Mouse (Mus musculus): ENCODE measurements at regions not wholly inside any gene's neighbourhood (a gene's known extent, or its start where the extent isn't known, plus 50 kb on each side); places are given as distances from the start of the nearest gene placed in this dataset.
A peak's percentile ranks its signal among the peaks of the same experiment; 100 is the strongest.
"Not testable (repeated sequence)": the region's sequence is repeated elsewhere in the genome, so short reads cannot be mapped to it uniquely, and the experiment has no call there.

DNA sequence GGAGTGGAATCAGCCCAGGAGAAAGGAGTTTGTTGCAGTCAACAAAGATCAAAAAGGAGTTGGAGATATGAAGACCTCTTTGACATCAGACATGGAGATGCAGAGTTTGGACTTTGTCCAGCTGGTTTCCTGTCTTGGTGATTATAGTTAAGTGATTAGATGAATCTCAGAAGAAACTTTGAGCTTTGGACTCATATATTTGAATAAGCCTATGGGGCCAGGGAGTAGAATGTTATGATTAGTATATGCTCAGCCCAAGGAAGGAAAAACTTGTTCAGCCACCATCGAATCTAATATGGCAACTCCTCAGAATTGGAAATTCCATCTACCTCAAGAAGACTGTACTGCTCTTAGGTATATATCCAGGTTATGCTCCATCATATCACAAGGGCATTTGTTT is 137.6 kb upstream of the Klhl1 start:
- intact Hi-C loops (cut with DNase I), result no loop called here
- no peak for DNase-seq (ENCODE audit: low spot score in 2 of 2)

DNA sequence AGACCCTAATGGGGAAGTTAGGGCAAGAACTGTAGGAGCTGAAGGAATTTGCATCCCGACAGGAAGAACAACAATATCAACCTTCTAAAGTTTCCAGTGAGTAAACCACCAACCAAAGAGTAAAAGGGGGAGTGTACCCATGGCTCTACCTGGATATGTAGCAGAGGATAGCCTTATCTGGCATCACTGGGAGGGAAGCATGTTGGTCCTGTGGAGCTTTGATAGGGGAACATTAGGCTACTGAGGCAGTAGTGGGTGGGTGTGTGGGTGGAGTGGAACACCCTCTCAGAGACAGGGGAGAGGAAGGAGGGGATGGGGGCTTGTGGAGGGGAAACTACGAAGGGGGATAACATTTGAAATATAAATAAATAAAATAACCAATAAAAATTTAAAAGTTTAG is 111.4 kb upstream of the Klhl1 start:
- DNase-seq (ENCODE audit: low spot score in 2 of 2), result no peak
- intact Hi-C loops (cut with DNase I), result no loop called here

DNA sequence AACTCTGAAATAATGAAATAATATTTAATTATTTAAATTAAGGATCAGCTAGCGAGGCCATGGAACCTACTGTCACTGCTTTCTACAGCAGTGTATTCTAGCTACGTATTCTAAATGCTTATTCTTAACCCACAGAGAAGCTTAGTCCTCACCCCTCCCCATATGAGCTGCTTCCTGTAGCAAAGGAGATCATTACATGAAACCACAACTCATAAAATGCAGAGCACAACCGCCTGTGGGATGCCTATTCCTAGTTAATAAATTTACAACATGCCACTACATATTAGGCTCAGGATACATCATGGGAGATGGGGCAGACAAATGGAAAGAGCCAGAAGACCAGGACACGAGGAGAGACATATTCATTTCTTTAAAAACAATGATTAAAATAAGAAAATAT is 87.8 kb upstream of the Klhl1 start:
- intact Hi-C loops (cut with DNase I), result no loop called here
- DNase-seq (ENCODE audit: low spot score in 2 of 2), result no peak

- intact Hi-C loops (cut with DNase I), result not testable (repeated sequence)
- DNase-seq (ENCODE audit: low spot score in 2 of 2), result peak in 1 of 2 experiments; percentile 2
Observed at GRCm38 (mm10) chr14:96601092-96601491, 82.2 kb upstream of the Klhl1 start.

GRCm38 (mm10) chr14:96592051-96592450 is 73.1 kb upstream of the Klhl1 start:
- DNase-seq (ENCODE audit: low spot score in 2 of 2), result no peak
- intact Hi-C loops (cut with DNase I), result no loop called here

Small RNA genes in the stretch of these regions (microRNA-seq; reads per million reads assigned to microRNA genes)
- 0 to 0.26 reads per million in 2 experiments for gene Gm27441
